Mouse (Mus musculus): Measurements from ENCODE around the gene Rps15a.
A peak's percentile ranks its signal among the peaks of the same experiment; 100 is the strongest.

Rps15a gene

DNA sequence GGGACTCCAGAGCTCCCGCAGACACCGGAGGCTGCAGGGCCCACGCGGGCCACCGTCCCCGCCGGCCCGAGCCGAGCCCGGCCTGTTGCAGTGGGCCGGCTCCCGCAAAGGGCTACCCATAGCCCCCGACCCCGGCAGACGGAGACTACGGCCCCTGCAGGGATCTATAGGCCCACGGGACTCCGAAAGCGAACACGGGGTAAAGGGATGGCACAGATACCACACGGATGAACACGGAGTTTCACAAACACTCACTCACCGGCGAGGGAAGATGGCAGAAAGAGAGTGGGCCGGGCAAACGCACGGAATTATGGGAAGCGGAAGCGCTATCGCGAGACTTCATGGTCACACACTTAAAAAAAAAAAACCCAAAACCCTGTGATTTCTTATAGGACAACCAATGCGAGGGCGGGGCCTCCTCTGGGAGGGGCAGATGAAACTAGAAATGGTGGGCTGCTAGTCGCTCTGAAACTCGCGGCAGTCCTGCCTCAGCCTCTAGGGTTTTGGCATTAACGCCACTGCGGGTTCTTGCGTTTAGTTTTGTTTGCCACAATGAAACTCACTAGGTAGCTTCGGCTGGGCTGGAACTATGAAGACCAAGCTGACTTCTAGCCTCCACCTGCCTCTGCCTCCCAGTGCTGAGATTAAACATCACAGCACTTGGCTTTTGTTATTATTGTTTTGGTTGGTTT is at the start of gene Rps15a:
Gene Rps15a, minus strand, starts transcription at position 312 of the 692 bp plus-strand sequence.
- DNase-seq (ENCODE audit: low read depth): peak; percentile 97

DNA sequence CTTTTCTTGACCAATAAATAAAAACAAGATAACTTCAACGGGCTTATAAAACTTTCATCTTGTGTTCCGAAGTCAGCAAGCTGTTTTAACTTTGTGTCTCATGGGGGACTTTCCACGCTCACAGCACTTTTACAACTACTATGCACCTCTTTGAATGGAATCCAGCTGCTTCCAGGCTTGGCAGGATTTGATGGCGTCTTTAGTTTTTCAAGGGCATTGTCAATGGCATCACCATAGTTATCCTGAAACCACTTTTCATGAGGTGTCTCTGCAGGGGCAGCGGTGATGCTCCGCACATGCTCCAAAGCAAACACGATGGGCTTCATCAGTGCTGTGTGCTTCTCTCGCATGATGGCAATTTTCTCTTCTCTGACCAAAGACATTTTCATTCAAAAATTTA is 47.0 kb upstream of the Rps15a start:
- no peak for DNase-seq (ENCODE audit: low read depth)

DNA sequence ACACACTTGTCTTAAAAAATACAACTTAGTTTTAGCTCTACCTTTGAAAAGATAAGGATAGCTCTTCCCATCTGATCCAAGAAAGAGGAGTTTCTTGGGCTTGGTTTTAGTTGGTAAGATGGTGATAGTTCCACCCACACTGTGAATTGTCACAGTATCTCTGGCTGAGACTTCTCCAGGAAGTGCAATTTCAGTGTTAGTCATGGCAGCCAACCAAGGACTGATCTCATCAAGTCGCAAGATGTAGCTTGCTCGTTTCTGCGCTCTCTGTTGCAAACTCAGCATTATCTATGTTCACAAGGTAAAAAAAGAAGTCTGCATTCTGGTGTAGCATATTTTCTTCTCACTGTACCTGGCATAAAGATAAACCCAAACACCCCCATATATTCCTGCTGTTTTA is 44.1 kb upstream of the Rps15a start:
- peak; percentile 10 for DNase-seq (ENCODE audit: low read depth)

DNA sequence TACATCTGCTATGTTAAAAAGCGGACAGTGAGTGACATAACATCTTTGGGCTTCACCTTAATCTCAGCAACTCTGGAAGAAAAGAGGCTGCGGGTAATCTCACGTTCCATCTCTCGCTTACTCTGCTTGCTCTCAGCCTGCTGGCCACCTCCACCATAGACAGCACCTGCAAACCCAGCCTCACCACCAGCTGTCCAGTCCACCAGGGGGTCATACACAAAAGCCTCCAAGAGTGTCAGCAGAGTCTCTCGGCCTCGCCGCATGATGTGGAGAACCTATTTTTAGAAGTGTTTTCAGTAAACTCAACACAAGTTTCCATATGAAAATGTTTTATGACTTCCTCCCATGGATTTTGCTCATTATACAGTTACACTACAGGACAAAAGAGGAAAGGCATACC is 40.5 kb upstream of the Rps15a start:
- no peak for DNase-seq (ENCODE audit: low read depth)

DNA sequence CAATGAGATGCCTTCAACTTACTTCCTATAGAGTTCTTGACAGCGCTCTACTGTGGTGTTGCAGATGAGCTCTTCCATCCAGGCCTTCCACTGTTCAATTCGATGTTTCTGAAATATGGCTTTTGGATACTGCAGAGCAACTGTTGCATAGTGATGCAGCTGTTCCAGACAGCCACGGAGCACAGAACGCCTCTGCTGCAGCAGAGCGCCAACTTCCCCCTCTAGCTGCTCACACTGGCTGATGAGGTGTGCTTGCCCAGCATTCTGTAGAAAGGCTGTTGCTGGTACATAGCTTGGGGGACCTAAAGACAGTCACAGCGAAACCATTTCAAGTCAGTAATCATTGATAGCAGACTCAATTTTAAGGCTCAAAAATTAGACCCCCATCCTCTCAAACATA is 38.2 kb upstream of the Rps15a start:
- DNase-seq (ENCODE audit: low read depth): no peak

DNA sequence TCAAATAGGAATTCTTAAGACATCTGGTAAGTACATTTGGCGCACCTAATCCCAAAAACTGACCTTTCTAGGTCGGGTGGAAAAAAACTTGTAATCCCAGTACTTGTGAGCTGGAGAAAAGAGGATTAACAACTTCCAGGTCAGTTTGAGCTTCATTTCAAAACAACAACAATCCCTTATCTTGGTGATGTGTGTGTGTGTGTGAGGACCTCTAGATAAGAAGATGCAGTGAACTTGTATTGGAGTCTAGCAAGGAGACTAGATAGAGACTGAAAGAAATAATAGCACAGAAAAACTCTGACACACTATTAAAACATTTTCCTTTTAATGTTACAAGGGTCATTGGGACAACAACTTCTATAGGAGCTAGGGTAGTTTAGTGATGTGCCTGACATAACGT is 27.6 kb upstream of the Rps15a start:
- no peak for DNase-seq (ENCODE audit: low read depth)

DNA sequence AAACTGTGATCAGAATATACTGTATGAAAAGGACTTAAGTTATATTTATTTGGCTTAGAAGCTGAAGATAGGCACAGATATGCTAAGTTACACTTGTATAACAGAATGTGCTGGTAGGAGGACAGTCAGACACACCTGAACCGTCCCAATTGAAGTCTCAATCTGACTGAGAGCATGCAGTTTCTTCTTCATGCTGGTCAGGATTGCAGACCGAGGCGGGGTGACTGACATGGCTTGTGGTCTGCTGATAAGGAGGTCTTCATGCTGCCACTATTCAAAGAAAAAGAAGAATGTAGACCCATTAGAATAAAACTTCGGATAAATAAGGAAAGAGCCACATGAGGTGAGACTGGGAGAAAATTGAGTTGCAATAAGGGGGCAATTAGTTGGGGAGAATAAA is 27.1 kb upstream of the Rps15a start:
- no peak for DNase-seq (ENCODE audit: low read depth)

DNA sequence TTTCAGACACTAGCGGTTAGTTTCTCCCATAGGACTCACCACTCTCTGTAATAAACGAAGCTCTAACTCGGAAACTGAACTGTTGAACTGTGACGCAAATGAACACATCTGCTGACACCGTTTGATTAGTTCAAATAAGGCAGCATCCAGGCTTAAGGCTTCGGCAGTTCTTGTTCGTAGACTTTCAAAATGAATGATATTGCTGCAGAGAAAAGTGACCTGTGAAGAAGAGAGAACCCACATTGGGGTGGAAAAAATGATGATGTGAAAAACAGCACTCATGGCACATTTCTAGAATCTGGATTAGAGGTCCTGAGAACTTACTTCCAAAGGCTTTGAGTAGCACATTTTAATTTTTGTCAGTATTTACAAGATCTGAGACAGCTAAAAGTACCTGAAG is 25.3 kb upstream of the Rps15a start:
- no peak for DNase-seq (ENCODE audit: low read depth)

DNA sequence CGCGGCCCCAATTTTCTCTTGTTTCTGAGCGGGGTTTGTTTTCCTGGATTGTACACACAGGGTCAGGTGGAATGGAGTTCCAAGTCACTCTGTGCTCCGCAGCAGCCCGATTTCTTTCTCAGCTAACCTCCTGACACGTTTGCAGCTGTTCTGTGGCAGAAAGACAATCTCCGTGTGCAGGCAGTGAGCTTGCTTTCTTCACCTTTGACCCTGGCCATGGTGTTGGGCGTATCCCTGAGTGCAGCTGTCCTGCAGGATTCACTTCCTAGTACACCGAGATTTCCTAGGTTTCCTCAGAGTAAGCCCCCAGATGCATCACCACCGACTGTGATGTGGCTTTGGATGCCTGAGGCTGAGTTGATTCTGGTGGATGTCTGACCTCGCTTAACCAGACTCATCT is 19.1 kb upstream of the Rps15a start:
- no peak for DNase-seq (ENCODE audit: low read depth)

DNA sequence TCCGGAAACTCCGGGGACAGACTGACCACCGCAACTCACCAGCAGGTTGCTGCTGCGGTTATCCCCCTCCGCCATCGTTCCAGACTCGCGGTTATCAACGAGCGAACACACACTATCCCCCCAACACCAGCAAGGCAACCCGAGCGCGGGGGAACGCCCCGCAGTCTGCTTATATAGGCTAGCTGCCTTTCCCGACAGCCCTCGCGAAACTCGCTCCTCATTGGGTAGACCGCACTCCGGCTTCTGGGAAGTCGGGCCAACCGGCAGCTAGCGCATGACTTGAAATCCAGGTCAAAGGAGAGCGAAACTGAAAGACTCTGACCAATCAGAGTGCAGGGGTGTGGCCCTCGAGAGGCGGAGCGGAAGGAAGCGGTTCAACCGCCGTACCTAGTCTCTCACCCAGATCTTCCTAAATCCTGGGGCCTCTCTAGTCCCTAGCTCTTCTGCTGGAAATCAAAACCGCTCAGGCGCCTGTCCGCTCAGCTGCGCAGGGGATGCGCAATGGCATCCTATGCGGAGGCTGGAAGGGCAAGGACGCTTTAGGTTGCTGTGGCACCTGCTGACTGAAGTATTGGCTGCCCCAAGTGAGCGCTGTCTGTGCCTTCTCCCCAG is 13.5 kb upstream of the Rps15a start, which contains the start of gene Arl6ip1:
Gene Arl6ip1, minus strand, starts transcription at position 233 of the 612 bp plus-strand sequence.
- DNase-seq (ENCODE audit: low read depth): peak; percentile 100

DNA sequence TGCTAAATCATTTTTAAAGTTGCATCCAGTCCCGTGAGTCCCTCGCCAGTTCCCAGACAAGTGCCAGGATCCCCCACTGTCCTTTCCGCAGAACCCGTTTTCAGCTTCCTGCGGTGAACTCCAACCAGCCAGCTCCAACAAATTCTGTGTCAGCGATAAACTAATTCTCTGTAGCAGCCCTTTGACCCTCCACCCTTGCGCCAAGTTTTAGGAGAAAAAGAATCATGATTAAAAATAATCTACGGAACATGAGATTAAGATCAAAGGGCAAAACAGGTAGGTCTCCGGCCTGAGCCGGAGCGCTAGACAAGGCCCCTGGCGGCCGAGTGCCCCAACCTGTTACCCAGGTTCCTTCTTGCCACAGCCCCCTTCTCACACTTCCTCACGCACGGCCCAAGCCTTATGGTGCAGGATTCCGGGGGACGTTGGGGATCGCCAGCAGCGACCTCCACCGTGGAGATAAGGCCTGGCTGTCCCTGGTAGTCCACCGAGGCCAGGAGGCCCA is 13.0 kb upstream of the Rps15a start:
- no peak for DNase-seq (ENCODE audit: low read depth)

DNA sequence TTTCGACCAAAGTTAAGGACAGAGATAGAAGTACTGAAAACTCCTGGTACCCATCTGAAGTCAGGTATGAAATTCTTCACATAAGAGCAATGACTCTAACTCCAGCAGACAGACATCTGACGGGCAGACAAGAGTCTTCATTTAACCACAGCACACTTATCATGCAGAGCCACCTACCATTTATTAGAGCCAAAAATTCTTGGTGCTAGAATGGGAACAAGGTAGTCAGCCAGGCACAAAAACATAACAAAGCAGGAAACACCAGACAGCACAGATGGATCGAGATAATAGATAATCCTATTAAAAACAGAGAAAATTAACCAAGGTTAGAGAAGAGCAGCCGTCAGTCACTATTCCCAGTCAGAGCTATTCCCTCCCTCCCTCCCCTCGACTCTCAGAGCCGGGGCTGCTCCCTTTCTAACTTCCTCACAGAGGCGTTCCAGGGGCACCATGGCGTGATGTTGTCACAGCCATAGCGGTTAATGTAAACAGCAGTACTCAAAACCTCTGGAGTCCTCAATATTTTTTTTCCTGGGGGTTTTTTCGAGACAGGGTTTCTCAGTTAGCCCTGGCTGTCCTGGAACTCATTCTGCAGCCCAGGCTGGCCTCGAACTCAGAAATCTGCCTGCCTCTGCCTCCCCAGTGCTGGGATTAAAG is 10.4 kb upstream of the Rps15a start:
- DNase-seq (ENCODE audit: low read depth): no peak

DNA sequence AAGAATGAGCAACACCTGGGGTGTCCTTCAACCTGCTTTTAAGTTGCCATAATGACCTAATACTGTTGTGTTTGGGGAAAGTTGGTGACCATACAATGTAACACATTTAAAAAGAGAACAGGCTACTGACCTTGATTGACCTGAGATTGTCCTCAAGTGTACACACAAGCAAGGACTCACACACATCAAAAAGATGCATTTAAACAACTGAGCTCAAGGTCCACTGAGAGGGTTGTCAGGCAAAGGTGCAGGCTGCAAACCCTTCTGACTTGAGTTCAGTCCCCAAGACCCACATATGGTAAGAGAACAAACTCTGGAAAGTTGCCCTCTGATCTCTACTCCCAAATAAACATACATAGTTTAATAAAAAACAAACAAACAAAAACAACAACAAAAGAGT is 9.7 kb upstream of the Rps15a start:
- no peak for DNase-seq (ENCODE audit: low read depth)

DNA sequence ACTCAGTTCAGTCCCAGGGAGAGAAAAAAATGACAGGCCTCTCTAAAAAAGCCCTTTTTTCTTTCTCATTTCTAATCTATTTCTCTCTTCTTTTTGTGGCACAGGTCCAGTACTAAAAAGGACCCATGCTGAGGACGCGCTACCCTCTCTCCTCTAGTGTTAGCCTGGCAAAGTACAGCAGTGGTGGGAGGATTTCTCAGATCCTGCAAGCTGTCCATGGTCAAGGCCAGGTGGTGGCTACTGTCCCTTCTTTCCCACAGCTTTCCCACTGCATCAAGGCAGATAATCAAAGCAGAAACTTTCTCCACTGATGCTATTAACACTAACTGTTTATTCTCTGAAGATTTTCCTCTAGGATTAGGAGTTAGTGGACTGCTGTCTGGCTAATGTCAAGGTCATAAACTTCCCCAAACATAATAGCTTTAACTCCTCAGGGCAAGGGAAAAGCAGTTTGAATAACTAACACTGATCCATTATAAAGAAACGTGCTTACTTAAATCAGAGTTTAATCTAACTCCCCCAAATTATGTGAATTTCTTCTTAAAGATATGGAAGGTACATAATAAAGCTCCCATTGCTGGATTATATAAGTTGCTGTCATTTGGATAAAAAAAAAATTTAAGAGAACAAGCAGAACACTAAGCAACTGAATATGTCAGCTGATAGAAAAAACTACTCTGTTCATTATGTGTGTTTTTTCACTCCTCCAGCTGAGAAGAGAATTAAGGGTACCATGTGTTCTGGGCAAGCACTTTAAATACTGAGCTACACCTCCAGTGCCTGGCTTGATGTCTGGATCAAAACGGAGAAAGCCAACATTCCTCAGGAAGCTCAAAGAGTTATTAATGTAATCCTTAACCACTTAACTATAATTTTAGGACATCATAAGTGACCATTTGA is 7.8 kb upstream of the Rps15a start:
- no peak for DNase-seq (ENCODE audit: low read depth)

DNA sequence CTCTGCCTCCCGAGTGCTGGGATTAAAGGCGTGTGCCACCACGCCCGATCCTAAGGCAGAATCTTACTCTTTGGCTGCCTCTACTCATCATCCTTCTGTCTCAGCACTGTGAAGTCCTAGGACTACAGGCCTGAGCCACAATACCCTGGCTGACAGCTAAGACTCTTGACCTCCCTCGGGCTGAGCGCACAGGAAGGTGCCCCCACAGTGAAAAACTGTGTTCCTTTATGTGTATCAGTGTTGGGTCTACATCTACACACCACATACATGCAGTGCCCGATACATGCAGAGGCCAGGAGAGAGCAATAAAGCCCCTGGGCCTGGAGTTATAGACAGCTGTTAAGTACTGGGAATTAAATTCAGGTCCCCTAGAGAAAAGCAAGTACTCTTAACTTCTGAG is 6.2 kb upstream of the Rps15a start:
- DNase-seq (ENCODE audit: low read depth): no peak

DNA sequence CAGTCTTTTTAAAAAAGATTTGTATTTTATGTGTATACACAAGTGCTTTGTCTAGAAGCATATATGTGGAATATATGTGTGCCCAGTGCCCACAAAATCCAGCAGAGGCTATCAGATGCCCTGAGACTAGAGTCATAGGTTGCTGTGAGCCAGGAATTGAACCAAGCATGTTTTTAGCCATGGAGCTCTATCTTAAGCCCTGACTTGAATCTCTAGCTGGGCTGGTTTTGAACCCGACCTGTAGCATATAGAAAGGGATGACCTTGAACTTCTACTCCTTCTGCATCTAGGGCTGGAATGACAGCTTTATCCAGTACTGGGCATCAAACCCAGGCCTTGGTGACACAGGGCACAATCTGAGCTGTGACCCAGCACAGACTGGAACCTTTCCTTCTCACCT is 4.7 kb upstream of the Rps15a start:
- DNase-seq (ENCODE audit: low read depth): no peak

DNA sequence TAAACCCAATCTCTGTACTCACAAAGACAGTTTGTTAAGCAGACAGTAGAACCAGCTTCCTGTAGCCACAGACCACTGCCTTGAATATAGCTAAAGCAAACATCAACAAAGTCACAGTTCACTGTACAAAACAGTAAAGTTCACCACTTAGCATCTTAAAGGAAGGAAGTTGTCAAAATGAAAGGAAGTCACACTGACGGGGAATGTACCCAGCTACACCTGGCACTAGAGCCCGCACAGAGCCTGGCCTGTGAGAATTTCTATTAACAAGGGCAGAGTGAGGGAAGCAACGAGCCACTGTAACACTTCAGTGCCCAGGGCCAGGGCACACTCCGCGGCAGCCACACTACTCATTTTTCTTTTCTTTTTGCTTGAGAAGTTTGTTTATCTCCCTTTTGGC is 4.0 kb upstream of the Rps15a start:
- no peak for DNase-seq (ENCODE audit: low read depth)

DNA sequence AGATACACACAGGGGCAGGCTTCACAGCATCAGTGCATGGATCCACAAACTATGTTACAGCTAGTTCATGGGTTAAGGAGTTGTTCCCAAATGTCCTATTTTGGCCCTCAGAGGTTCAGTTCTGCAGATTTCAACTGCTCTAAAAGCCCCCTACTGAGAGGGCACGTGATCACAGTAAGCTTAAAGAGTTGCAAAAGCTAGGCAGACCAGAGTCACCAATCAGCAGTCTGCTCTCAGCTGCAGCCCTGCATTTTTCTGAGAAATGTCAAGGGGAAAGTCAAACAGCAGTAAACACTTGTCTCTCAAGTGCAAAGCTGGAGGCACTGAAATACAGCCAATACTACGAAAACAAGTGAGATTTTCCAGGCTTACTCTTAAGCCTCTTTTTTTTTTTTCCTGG is 3.2 kb upstream of the Rps15a start:
- no peak for DNase-seq (ENCODE audit: low read depth)

DNA sequence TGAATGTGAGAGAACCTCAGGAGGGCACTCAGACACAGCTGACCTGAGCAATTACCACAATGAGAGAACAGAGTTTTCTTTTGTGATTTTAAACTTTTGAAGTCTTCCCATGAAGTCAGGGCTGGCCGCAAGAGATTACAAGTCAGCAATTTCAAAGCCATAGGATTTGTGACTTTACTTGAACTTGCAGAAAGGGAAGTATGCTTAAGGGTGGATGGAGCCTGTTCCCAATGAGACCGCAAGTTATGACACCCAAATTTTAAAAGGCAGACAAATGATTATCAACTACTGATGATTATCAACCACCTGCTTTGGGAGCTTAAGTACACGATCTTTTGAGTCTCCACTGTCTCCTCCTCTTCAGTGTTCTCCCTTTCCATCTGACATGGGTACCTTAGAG is 2.4 kb upstream of the Rps15a start:
- DNase-seq (ENCODE audit: low read depth): no peak

DNA sequence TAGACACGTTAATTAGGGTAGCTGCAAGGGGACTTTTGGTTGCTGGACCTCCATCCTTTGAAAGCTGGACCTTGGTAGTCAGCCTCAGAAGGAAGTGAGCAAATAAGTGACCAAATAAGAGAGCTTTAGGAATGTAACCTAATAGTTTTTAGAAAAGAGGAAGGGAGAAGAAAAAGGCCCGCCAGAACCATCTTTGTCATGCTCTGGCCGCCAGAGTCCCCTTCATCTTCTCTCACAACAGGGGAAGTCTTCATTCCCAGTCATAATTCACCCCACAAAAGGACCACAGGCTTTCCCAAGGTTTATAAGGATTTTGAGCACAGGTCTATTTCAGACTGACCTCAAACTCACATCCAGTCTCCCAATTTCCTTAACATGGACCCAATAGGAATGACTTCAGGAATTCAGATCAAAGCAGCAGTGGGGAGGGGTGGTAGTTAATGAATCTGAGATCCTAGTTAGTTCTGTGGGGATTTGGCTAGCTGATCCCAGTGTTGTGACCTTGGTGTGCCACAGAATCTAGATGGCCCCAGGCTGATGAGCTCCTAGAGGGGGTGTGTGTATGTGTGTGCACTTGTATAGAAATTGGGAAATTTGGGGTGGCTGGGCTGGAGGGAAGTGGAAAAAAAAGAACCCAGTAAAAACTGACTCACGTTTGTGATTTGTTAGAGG is 1.7 kb upstream of the Rps15a start:
- no peak for DNase-seq (ENCODE audit: low read depth)

DNA sequence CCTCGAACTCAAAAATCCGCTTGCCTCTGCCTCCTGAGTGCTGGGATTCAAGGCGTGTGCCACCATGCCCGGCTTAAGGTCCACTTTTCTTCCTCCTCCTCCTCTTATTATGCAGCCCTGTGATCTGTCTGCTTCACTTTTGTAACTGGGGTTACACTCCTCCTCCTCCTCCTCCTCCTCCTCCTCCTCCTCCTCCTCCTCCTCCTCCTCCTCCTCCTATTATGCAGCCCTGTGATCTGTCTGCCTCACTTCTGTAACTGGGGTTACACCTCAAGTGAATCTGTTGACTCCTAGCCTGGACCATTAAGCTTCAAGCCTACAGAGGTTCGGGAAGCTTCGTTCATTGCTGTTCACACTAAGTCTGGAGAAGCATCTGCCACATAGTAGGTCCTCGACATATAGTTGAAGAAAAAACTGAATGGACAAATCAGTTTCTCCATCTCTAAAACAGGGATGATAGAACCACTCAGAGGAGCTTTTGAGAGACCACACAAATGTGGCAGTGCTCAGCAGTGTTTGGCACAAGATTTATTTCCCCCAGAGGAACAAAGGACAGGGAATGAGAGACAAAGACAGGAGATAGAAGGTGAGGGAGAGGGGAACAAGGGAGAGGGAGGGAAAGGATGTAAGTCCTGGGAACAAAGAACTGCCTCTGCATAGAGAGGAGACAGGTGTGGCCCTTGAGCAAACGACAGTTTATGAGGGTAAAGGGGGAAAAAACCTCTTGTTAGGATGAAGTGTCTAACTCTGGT is 975 bp upstream of the Rps15a start:
- peak; percentile 79 for DNase-seq (ENCODE audit: low read depth)

Data from 416B (cell line).